Mouse (Mus musculus) forebrain, postnatal 0 days (tissue): ENCODE data around the gene Ccdc105. TPM values are rescaled to one million over a fixed set of nuclear protein-coding genes. Genes with fewer than 3 reads are reported as not detected.
A peak's percentile ranks its signal among the peaks of the same experiment; 100 is the strongest.

ENCODE experiments used
- ATAC-seq: fragments of 200-750 bp; cut with Nextera tagmentation; 2 replicates; pipeline ENCODE4 v1.8.0; 2017; ENCODE audit warnings: mild to moderate bottlenecking, moderate library complexity
- DNase-seq: peaks from one replicate; pipeline ENCODE4 v3.0.0-alpha.2; 2015
- H3K27ac ChIP-seq: fragments of 300-500 bp; sonication (generic); 2 replicates; pipeline ENCODE4 v1.5.1; 2014; ENCODE audit warnings: low read depth, mild to moderate bottlenecking, antibody characterized with exemption, low read length, moderate library complexity, mixed read lengths
- H3K27me3 ChIP-seq: fragments of 300-500 bp; sonication (generic); 2 replicates; pipeline ENCODE4 v1.6.1; 2014; ENCODE audit warnings: mild to moderate bottlenecking, low read length, mixed read lengths; ENCODE audit not compliant: insufficient read depth
- H3K36me3 ChIP-seq: fragments of 300-500 bp; sonication (generic); 2 replicates; pipeline ENCODE4 v1.6.1; 2014; ENCODE audit warnings: mild to moderate bottlenecking, moderate library complexity; ENCODE audit not compliant: insufficient read depth
- H3K4me1 ChIP-seq: fragments of 300-500 bp; sonication (generic); 2 replicates; pipeline ENCODE4 v1.6.1; 2014; ENCODE audit warnings: antibody characterized with exemption; ENCODE audit not compliant: insufficient read depth
- H3K4me2 ChIP-seq: fragments of 300-500 bp; sonication (generic); 2 replicates; pipeline ENCODE4 v1.6.1; 2014; ENCODE audit warnings: low read depth, mild to moderate bottlenecking, moderate library complexity
- H3K4me3 ChIP-seq: fragments of 300-500 bp; sonication (generic); 2 replicates; pipeline ENCODE4 v1.5.1; 2014; ENCODE audit warnings: low read depth, low read length, mixed read lengths
- H3K9ac ChIP-seq: fragments of 300-500 bp; sonication (generic); 2 replicates; pipeline ENCODE4 v1.6.1; 2014; ENCODE audit warnings: mild to moderate bottlenecking
- H3K9me3 ChIP-seq: fragments of 300-500 bp; sonication (generic); 2 replicates; pipeline ENCODE4 v1.6.1; 2016; ENCODE audit warnings: low read length
- CTCF ChIP-seq: sonication (generic); IDR thresholded peaks from 2 replicates; pipeline ENCODE4 v1.5.1; 2016; ENCODE audit warnings: antibody characterized with exemption, control low read depth, low read depth
- WGBS: fragments of 180-500 bp; shearing (Covaris S2); extraction: QIAGEN DNeasy Blood & Tissue Kit; methylation state at CpG from one replicate; pipeline ENCODE4 v1.1.7; 2014; 5-methylcytosine and 5-hydroxymethylcytosine counted together
- polyA plus RNA-seq: library from polyadenylated mRNA; unstranded; fragments of >200 nt; fragmentation: Nextera tagmentation; extraction: Ambion mirVana; gene quantifications from 2 replicates; pipeline ENCODE4 v1.2.1, GENCODE M21; 2015
- total RNA-seq: library from RNA; depleted of rRNA; stranded (reverse); fragments of >200 nt; gene quantifications from 2 replicates; pipeline ENCODE4 v1.2.3, GENCODE M21; 2014; rRNA removed

Gene Ccdc105
- total RNA-seq = not detected in 2 replicates
- polyA plus RNA-seq = 0.16 and 0.17 TPM in 2 replicates

DNA sequence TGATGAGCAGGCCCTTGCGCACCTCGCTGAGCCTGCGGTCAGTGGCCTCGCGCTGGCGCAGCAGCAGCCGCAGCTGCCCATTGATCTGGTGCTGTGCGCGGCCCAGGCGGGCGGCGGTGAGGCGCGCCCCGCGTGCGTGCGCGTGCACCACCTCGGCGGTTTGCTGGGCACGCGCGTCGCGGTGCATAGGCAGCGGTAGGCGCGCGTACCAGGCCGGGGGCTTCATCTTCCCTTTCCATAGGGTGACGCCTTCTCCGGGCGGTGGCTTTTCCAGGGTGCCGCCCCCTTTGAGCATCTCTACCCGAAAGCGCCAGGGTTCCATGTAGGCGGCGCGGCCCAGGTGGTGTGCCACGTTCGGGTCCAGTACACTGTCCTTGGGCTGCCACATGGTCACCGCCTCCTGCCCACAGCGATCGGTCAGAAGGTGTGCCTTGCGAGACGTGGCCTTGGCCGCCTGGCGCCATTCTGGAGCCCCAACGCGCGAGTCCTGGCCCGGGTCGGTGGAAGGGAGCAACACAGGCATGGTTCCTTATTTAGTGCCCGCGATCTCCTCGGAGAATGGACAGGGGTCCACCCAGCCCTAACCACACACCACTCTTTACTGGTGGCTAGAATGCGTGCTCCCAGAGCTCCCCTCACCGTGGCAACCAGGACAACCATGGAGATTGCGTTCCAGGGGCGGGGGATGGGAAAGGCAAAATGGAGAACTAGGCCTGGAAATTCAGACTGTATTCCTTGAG lies at the start of gene Ccdc105:
Ccdc105 (minus strand) TSS at position 614 of the 740 bp plus-strand sequence.
- H3K4me3 ChIP-seq = peak within 1 kb of the TSS; percentile 49
- 2% methylated on average over 61 of the region's 61 CpGs for WGBS
- peak within 1 kb of the TSS; percentile 89 for H3K4me2 ChIP-seq
- peak; percentile 95 for DNase-seq
- no peaks in the 10 kb centered on the region for H3K36me3 ChIP-seq
- no peaks in the 10 kb centered on the region for H3K9me3 ChIP-seq
- TF ChIP-seq CTCF = peak; percentile 10
- no peaks in the 10 kb centered on the region for H3K27me3 ChIP-seq
- H3K9ac ChIP-seq = peak within 1 kb of the TSS; percentile 83
- ATAC-seq = peak; percentile 96
- peak within 1 kb of the TSS; percentile 94 for H3K27ac ChIP-seq
- H3K4me1 ChIP-seq = no peaks in the 10 kb centered on the region

DNA sequence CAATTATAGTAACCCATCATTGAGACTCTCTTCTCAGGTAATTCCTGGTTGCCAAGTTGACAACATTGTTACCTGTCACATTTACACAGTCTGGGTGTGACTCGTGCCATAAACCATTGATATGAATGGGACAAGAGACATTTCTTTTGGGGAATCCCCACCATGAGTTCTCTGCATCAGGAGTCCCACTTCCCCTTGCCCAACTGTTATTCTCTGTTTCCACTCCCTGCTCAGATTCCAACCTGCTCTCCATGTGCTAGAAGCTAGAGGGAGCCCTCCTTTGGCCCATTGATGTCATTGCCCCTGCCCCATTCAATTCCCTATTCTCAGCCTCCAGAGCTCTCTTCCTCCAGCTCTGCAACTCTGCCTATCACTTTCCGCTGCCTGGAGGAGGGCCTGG lies 48.6 kb upstream of the Ccdc105 start:
- ATAC-seq (no peak), DNase-seq (no peak)
- no peak overlapping the region for H3K4me2 ChIP-seq
- H3K4me1 ChIP-seq = no peaks in the 10 kb centered on the region
- H3K36me3 ChIP-seq = no peaks in the 10 kb centered on the region
- no peak overlapping the region for H3K9ac ChIP-seq
- H3K27me3 ChIP-seq = no peaks in the 10 kb centered on the region
- H3K27ac ChIP-seq = no peak overlapping the region
- no peak for TF ChIP-seq CTCF
- H3K9me3 ChIP-seq = no peaks in the 10 kb centered on the region
- no peak overlapping the region for H3K4me3 ChIP-seq
- WGBS = 92% methylated on average over 2 of the region's 2 CpGs

GRCm38 (mm10) chr10:78790561-78790960 lies 37.7 kb upstream of the Ccdc105 start:
- Histone ChIP-seq H3K27me3 (no peaks in the 10 kb centered on the region), H3K27ac (no peak overlapping the region), H3K9me3 (no peaks in the 10 kb centered on the region), H3K4me2 (no peak overlapping the region), H3K4me3 (no peak overlapping the region), H3K9ac (no peak overlapping the region), H3K4me1 (0 out of 2 replicates have a peak, but pooled peaks cover 3% of the 10 kb centered on the region), H3K36me3 (no peaks in the 10 kb centered on the region; the same call in 1 of the 2 replicates)
- 26% methylated on average over 1 of the region's 1 CpGs for WGBS
- ATAC-seq (no peak), DNase-seq (no peak)
- TF ChIP-seq CTCF = no peak

DNA sequence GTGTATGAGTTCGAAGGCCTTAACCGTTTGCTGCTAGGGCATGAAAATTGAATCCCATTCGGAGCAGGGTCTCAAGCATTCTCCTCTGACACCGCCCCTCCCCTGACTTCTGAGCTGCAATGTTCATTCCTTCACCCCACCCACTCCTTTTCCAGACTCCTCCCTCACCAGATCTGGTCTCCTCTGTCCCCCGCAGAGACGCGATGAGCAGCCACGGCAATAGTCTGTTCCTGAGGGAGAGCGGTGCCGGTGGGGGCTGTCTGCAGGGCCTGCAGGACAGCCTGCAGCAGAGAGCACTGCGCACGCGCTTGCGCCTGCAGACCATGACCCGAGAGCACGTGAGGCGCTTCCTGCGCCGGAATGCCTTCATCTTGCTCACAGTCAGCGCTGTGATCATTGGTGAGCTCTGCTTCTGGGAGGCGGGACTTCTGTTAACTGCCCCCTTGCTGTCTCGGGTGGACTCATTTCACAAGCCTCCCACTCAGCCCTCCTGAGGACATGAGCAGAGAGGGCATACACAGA lies 34.8 kb upstream of the Ccdc105 start:
- peak; percentile 91 for DNase-seq
- H3K4me1 ChIP-seq = 0 out of 2 replicates have a peak, but pooled peaks cover 3% of the 10 kb centered on the region
- H3K36me3 ChIP-seq = no peaks in the 10 kb centered on the region; the same call in 1 of the 2 replicates
- peak overlapping the region; percentile 63 for H3K9ac ChIP-seq
- peak; percentile 98 for ATAC-seq
- peak overlapping the region; percentile 50 for H3K4me2 ChIP-seq
- H3K4me3 ChIP-seq = peak overlapping the region; percentile 45
- no peaks in the 10 kb centered on the region for H3K27me3 ChIP-seq
- H3K27ac ChIP-seq = peak overlapping the region; percentile 85
- no peak for TF ChIP-seq CTCF
- no peaks in the 10 kb centered on the region for H3K9me3 ChIP-seq
- WGBS = 6% methylated on average over 22 of the region's 22 CpGs

DNA sequence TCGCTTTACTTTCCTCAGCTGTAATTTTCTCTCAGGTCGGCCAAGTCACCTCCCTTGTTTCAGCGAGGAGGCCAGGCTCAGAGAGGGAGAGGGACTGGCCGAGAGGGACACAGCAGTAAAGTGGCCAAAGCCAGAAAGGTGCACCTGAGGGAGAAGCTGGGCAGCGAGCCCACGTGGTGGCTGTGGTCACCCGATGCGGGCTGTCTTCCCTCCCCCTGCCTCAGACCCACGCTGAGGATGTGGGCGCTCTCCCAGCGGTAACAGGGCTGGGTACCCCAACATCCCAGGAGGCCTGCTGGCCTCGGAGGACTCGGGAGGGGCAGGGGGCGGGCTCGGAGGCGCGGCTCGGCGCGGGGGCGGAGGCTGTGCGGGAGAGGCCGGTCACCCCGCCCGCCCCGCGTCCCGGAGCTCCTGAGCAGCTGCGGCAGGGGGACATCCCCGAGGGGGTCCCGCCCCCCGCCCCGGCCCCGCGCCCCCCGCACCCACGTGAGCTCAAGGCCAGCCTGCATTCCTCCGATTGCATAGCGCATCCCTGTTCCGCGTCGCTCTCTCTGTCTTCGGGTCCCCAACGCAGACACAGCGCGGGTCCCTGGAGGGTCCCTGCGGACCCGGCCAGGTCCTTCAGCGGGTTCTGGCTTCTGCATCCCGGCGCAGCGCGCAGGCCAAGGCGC lies 27.3 kb upstream of the Ccdc105 start, which contains the start of gene Slc1a6:
Slc1a6 (plus strand) TSS at position 516 of the 671 bp plus-strand sequence.
- WGBS = 4% methylated on average over 47 of the region's 54 CpGs
- peak; percentile 43 for DNase-seq
- no peak for TF ChIP-seq CTCF
- peak within 1 kb of the TSS; percentile 72 for H3K9ac ChIP-seq
- H3K4me3 ChIP-seq = peak within 1 kb of the TSS; percentile 61
- no peaks in the 10 kb centered on the region for H3K4me1 ChIP-seq
- no peaks in the 10 kb centered on the region for H3K9me3 ChIP-seq
- H3K27ac ChIP-seq = peak within 1 kb of the TSS; percentile 50; the same call in 1 of the 2 replicates
- H3K4me2 ChIP-seq = peak within 1 kb of the TSS; percentile 95
- peak; percentile 81 for ATAC-seq
- no peaks in the 10 kb centered on the region for H3K36me3 ChIP-seq
- H3K27me3 ChIP-seq = no peaks in the 10 kb centered on the region

DNA sequence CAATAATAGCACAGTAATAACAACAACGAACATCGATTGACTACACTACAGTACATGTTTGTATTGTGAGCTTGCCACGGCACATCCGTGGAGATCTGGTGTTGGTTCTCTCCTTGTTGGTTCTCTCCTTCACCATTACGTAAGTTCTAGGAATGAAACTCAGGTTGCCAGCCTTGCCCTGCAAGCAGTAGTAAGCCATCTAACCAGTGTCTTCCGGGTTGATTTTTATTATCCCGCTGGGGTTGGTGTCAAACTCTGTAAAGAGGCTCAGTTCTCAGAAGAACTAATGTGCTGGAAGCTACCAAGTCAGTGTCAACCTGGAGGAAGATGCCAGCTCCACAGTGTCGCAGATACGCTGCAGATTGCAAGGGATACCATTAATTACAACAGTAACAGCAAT lies 26.7 kb upstream of the Ccdc105 start:
- ATAC-seq (peak; percentile 32; the same call in 1 of the 2 replicates), DNase-seq (no peak)
- no peak for TF ChIP-seq CTCF
- Histone ChIP-seq H3K27me3 (no peaks in the 10 kb centered on the region), H3K4me1 (no peaks in the 10 kb centered on the region), H3K9ac (peak overlapping the region; percentile 72), H3K4me3 (peak overlapping the region; percentile 61), H3K9me3 (no peaks in the 10 kb centered on the region), H3K4me2 (peak overlapping the region; percentile 95), H3K36me3 (no peaks in the 10 kb centered on the region), H3K27ac (0 out of 2 replicates have a peak overlapping the region, but pooled peaks have one; percentile 50)
- WGBS = 56% methylated on average over 9 of the region's 9 CpGs
